Mouse (Mus musculus): Measurements from ENCODE around the gene Lcn5. TPM values are rescaled to one million over a fixed set of nuclear protein-coding genes. Genes with fewer than 3 reads are reported as not detected.

Lcn5 gene
- polyA plus RNA-seq, 1 experiment from 2014 or later = not detected

DNA sequence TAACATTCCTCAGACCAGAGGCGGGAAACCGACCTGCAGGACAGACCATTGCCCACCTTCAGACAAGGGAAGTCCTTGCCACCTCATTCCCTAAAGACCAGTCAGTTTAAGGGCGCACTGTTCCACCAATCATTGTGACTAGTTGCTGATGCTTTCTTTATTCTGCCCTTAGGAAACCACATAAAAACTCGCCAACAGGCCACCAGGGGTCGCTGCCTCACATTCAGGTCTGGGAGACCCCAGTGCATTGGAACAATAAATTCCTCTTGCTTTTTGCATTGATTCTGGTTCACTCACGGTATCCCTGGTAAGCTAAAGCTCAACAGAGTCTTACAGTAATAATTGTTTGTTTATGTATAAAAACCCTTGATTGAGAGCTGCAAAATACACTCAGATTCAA lies 17.9 kb upstream of the Lcn5 start:
- Histone ChIP-seq H3K9me3 (no peaks in the 10 kb centered on the region), H3K27me3 (no peaks in the 10 kb centered on the region), H3K4me2 (no peak overlapping the region), H3K4me1 (no peaks in the 10 kb centered on the region), H3K27ac (no peak overlapping the region), H3K36me3 (no peaks in the 10 kb centered on the region), H3K9ac (no peak overlapping the region), H3K4me3 (no peak overlapping the region)
- no peak for ATAC-seq (ENCODE audit: insufficient number of reproducible peaks, low FRiP score, low TSS enrichment, low read depth)
- 18% methylated on average over 6 of the region's 6 CpGs for WGBS

DNA sequence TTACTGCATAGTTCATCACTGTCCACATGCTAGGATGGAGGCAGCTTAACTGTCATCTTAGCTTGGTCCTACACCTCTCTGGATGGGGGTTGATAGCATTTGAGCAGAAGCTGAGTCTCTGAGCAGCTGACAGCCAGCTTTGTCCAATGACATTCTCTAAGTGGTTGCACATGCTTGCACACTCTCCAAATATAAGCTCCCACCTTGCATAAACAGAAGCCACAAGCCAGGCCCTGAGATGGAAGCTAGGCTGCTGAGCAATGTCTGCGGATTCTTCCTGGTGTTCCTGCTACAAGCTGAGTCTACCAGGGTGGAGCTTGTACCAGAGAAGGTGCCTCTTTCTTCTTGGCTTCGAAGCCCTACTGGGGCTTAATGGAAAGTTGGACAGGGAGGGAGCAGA lies 4.8 kb upstream of the Lcn5 start, which contains the start of gene Lcn8:
Gene Lcn8, plus strand, starts transcription at position 219 of the 400 bp plus-strand sequence.
- H3K4me1 ChIP-seq = no peaks in the 10 kb centered on the region
- no peaks in the 10 kb centered on the region for H3K27me3 ChIP-seq
- no peak within 1 kb of the TSS for H3K9ac ChIP-seq
- no peak for ATAC-seq (ENCODE audit: insufficient number of reproducible peaks, low FRiP score, low TSS enrichment, low read depth)
- H3K4me2 ChIP-seq = no peak within 1 kb of the TSS
- no peaks in the 10 kb centered on the region for H3K36me3 ChIP-seq
- no peaks in the 10 kb centered on the region for H3K9me3 ChIP-seq
- WGBS = 75% methylated on average over 2 of the region's 2 CpGs
- H3K27ac ChIP-seq = no peak within 1 kb of the TSS
- H3K4me3 ChIP-seq = no peak within 1 kb of the TSS

DNA sequence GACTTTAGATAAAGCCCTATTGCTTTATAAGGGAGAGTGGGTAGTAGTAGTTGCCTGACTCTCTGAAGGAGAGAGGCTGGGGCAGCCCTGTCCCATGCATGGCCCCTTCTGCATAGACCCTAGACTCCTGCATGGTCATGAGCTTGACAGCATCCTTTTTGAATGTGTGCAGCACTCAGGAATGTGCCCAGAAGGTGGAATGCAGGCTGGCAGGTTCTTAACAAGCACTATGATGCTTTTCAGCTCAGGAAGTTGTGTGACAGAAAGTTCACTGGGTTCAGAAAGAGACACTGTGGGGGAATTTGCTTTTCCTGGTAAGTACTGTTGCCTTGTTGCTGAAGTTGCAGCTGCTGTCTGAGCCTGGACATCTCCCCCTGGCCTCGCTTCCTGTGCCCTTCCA lies 3.2 kb upstream of the Lcn5 start:
- no peak overlapping the region for H3K9ac ChIP-seq
- H3K27me3 ChIP-seq = no peaks in the 10 kb centered on the region
- H3K36me3 ChIP-seq = no peaks in the 10 kb centered on the region
- no peak for ATAC-seq (ENCODE audit: insufficient number of reproducible peaks, low FRiP score, low TSS enrichment, low read depth)
- H3K27ac ChIP-seq = no peak overlapping the region
- WGBS = 52% methylated on average over 1 of the region's 1 CpGs
- no peaks in the 10 kb centered on the region for H3K9me3 ChIP-seq
- no peaks in the 10 kb centered on the region for H3K4me1 ChIP-seq
- no peak overlapping the region for H3K4me3 ChIP-seq
- H3K4me2 ChIP-seq = no peak overlapping the region

DNA sequence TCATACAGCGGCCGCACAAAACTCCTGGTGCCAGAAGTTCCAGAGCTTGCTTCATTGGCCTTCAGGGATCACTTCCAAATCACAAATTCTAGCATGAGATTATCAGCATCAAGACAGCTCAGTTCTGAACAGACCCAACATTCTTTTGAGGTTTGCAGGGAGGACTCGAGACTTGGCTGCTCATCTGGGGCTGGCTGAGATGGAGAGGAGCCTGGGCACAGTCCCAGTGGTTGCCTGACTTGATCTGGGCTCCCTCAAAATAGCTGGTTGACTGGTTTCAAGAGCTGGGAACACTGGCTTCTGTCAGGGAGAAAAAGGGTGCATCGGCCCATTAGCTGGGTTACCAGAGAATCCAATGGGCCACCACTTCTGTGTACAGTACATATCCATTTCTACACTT lies 1.1 kb upstream of the Lcn5 start:
- WGBS = 73% methylated on average over 4 of the region's 4 CpGs
- no peak overlapping the region for H3K9ac ChIP-seq
- no peaks in the 10 kb centered on the region for H3K27me3 ChIP-seq
- H3K4me2 ChIP-seq = no peak overlapping the region
- no peaks in the 10 kb centered on the region for H3K4me1 ChIP-seq
- no peak overlapping the region for H3K4me3 ChIP-seq
- H3K9me3 ChIP-seq = no peaks in the 10 kb centered on the region
- ATAC-seq (ENCODE audit: insufficient number of reproducible peaks, low FRiP score, low TSS enrichment, low read depth) = no peak
- H3K36me3 ChIP-seq = no peaks in the 10 kb centered on the region
- H3K27ac ChIP-seq = no peak overlapping the region

DNA sequence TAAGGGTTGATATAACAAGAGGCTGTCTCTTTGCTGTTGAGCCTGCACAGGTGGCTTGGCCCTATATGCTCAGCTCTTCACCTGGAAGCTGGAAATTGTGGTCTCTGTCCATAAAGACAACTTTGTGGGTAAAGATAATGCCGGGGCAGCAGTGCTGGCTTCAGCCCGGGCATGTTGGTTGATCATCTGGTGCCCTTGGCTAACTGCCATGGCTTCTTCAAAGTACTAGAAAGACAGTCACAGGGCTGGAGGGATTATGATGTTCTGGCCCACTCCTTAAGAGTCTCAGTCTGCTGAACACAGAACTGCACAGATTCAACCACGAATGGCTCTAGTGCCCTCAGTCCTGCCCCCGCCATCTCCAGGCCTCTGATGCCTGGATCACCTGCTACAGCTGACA lies 506 bp upstream of the Lcn5 start:
- Histone ChIP-seq H3K4me2 (no peak overlapping the region), H3K27ac (no peak overlapping the region), H3K9ac (no peak overlapping the region), H3K27me3 (no peaks in the 10 kb centered on the region), H3K4me3 (no peak overlapping the region), H3K4me1 (no peaks in the 10 kb centered on the region), H3K9me3 (no peaks in the 10 kb centered on the region), H3K36me3 (no peaks in the 10 kb centered on the region)
- WGBS = 72% methylated on average over 4 of the region's 4 CpGs
- ATAC-seq (ENCODE audit: insufficient number of reproducible peaks, low FRiP score, low TSS enrichment, low read depth) = no peak

DNA sequence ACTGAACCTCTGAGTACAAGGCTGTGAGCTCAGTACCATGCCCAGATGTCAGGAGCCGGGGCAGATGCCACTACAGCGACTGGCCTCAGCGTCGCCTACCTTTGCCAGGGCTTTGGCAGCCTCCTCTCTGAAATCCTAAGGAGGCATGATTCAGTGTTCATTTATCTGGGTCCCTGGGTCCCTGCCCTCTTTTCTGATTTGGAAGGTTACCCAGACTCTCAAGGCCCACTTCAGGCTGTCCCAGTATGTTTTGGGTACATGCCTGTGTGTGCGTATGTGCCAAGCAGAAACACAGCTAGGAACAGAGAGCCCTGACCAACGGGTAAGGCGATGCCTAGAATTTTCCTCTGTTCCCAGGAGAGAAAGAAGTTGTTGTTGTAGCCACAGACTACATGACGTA lies 2.5 kb downstream of the Lcn5 start:
- no peaks in the 10 kb centered on the region for H3K4me1 ChIP-seq
- no peaks in the 10 kb centered on the region for H3K27me3 ChIP-seq
- 79% methylated on average over 8 of the region's 8 CpGs for WGBS
- no peak overlapping the region for H3K27ac ChIP-seq
- H3K9me3 ChIP-seq = no peaks in the 10 kb centered on the region
- H3K4me2 ChIP-seq = no peak overlapping the region
- no peak overlapping the region for H3K4me3 ChIP-seq
- no peak overlapping the region for H3K9ac ChIP-seq
- ATAC-seq (ENCODE audit: insufficient number of reproducible peaks, low FRiP score, low TSS enrichment, low read depth) = no peak
- H3K36me3 ChIP-seq = no peaks in the 10 kb centered on the region

DNA sequence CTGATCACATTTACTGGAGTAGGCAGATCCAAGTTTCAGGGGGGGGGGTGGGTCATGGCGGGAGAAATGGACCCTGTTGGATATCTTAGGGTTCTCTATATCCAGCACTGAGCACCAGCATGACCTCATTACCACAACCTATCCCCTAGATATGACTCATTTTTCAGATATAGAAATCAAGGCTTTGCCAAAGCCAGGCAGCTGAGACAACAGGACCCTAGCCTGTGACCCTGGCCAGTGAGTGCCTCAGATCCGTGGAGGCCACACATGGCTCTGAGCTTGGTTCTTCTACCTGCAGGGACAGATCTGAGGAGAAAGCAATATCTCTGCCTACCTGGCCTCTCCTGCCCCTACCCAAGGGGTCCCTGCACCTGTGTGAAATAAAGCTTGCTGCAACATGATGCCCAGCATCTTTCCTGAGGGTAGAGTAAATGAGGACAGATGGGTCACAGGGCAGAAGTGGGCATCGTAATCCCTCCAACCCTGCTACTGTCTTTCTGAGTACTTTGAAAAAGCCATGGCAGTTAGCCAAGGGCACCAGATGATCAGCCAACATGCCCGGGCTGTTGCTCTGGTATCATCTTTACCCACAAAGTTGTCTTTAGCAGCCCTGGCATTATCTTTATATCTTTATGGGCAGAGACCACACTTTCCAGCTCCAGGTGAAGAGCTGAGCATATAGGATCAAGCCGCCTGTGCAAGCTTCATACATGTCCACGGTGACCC lies 3.7 kb downstream of the Lcn5 start:
- Histone ChIP-seq H3K9ac (no peak overlapping the region), H3K36me3 (no peaks in the 10 kb centered on the region), H3K9me3 (no peaks in the 10 kb centered on the region), H3K4me1 (no peaks in the 10 kb centered on the region), H3K27ac (no peak overlapping the region), H3K4me2 (no peak overlapping the region), H3K27me3 (no peaks in the 10 kb centered on the region), H3K4me3 (no peak overlapping the region)
- WGBS = 84% methylated on average over 6 of the region's 6 CpGs
- no peak for ATAC-seq (ENCODE audit: insufficient number of reproducible peaks, low FRiP score, low TSS enrichment, low read depth)

DNA sequence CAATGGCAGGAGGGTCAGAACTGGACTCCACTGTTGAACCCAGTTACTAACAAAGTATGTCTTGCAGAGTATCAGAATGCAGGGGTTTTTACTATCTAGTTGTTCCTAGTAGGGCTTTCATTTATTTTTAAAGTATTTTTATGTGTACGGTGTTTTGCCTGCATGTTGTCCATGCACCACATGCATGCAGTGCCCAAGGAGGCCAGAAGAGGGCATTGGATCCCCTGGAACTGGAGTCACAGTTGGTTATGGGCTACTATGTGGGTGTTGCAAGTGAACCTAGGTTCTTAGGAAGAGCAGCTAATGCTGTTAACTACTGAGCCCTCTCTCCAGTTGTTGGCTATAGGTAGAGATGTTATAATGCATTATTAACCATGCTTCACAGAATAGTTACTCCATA lies 5.8 kb downstream of the Lcn5 start:
- no peak overlapping the region for H3K27ac ChIP-seq
- no peak overlapping the region for H3K4me2 ChIP-seq
- H3K36me3 ChIP-seq = no peaks in the 10 kb centered on the region
- no peak overlapping the region for H3K9ac ChIP-seq
- ATAC-seq (ENCODE audit: insufficient number of reproducible peaks, low FRiP score, low TSS enrichment, low read depth) = no peak
- WGBS = 29% methylated on average over 1 of the region's 1 CpGs
- H3K9me3 ChIP-seq = no peaks in the 10 kb centered on the region
- no peak overlapping the region for H3K4me3 ChIP-seq
- no peaks in the 10 kb centered on the region for H3K4me1 ChIP-seq
- no peaks in the 10 kb centered on the region for H3K27me3 ChIP-seq

DNA sequence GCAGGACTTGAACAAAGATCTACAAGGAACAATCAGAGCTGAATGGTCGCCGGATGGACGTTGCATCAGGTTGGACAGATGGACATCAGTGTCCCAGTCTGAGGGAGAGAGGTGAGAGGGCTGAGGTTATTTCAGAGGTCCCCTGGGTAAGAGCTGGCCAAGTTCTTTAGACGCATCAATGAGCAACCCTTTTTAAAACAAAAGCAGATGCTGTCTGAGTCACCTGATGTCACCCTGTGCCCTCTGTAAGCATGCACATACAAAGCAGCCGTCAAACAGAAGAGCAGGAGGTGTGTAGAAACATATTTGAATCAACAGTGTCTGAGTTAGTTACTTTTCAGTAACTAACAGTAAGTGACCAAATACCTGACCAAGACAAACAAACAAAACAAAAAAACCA lies 6.4 kb downstream of the Lcn5 start:
- H3K9ac ChIP-seq = no peak overlapping the region
- ATAC-seq (ENCODE audit: insufficient number of reproducible peaks, low FRiP score, low TSS enrichment, low read depth) = no peak
- no peak overlapping the region for H3K27ac ChIP-seq
- H3K4me3 ChIP-seq = no peak overlapping the region
- no peaks in the 10 kb centered on the region for H3K27me3 ChIP-seq
- WGBS = 71% methylated on average over 5 of the region's 5 CpGs
- no peaks in the 10 kb centered on the region for H3K4me1 ChIP-seq
- H3K36me3 ChIP-seq = no peaks in the 10 kb centered on the region
- H3K4me2 ChIP-seq = no peak overlapping the region
- no peaks in the 10 kb centered on the region for H3K9me3 ChIP-seq

DNA sequence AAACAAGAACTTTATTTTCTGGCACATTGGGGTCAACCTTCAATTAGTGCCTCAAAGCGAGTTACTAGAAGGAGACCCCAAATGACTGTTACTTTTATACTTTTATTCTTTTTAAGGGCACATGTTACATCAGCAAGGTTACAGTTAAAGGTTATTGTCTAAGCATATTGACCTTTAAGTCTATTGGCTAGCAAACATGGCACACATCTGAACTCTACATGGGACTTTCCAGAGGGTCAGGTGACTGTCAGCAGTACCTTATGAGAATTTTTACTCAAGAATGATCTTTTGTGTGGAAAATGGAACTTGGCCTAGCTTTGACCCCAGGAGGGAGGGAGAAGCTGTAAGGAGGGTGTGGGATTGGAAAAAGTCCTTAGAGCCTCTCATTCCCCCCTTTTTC lies 8.8 kb downstream of the Lcn5 start:
- no peak for ATAC-seq (ENCODE audit: insufficient number of reproducible peaks, low FRiP score, low TSS enrichment, low read depth)
- H3K27ac ChIP-seq = no peak overlapping the region
- H3K27me3 ChIP-seq = no peaks in the 10 kb centered on the region
- no peaks in the 10 kb centered on the region for H3K4me1 ChIP-seq
- 67% methylated on average over 1 of the region's 1 CpGs for WGBS
- no peak overlapping the region for H3K9ac ChIP-seq
- no peak overlapping the region for H3K4me3 ChIP-seq
- H3K36me3 ChIP-seq = no peaks in the 10 kb centered on the region
- H3K9me3 ChIP-seq = no peaks in the 10 kb centered on the region
- H3K4me2 ChIP-seq = no peak overlapping the region

DNA sequence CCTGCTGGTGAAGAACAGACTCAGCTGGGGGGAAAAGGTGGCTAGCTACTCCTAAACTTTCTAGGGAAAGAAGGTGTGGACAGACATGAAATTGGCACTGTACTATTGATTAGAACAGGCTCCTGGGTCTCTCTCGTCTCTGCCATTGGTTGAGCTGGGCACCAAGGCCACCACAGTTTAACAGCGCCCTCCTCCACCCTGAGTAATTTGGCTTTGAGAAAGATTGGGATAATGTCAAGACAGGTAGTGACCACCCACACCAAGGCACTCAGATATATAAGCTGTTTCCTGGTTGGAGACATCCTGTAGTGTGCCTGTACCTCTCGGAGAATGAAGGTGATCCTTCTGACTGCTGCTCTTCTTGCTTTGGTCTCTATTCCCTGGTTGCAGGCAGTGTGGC lies 18.7 kb downstream of the Lcn5 start, which contains the start of gene Lcn6:
Gene Lcn6, plus strand, starts transcription at position 301 of the 400 bp plus-strand sequence.
- Histone ChIP-seq H3K4me2 (no peak within 1 kb of the TSS), H3K27ac (no peak within 1 kb of the TSS), H3K9me3 (no peaks in the 10 kb centered on the region), H3K36me3 (no peaks in the 10 kb centered on the region), H3K4me1 (no peaks in the 10 kb centered on the region), H3K9ac (no peak within 1 kb of the TSS), H3K27me3 (no peaks in the 10 kb centered on the region), H3K4me3 (no peak within 1 kb of the TSS)
- 86% methylated on average over 3 of the region's 3 CpGs for WGBS
- no peak for ATAC-seq (ENCODE audit: insufficient number of reproducible peaks, low FRiP score, low TSS enrichment, low read depth)

GRCm38 (mm10) chr2:25679559-25679958 lies 21.8 kb downstream of the Lcn5 start:
- H3K27me3 ChIP-seq = 0 out of 2 replicates have a peak, but pooled peaks cover 1% of the 10 kb centered on the region
- ATAC-seq (ENCODE audit: insufficient number of reproducible peaks, low FRiP score, low TSS enrichment, low read depth) = no peak
- H3K27ac ChIP-seq = no peak overlapping the region
- H3K9me3 ChIP-seq = no peaks in the 10 kb centered on the region
- WGBS = 75% methylated on average over 6 of the region's 6 CpGs
- H3K4me3 ChIP-seq = no peak overlapping the region
- H3K4me1 ChIP-seq = no peaks in the 10 kb centered on the region
- no peak overlapping the region for H3K9ac ChIP-seq
- H3K4me2 ChIP-seq = no peak overlapping the region
- H3K36me3 ChIP-seq = no peaks in the 10 kb centered on the region

DNA sequence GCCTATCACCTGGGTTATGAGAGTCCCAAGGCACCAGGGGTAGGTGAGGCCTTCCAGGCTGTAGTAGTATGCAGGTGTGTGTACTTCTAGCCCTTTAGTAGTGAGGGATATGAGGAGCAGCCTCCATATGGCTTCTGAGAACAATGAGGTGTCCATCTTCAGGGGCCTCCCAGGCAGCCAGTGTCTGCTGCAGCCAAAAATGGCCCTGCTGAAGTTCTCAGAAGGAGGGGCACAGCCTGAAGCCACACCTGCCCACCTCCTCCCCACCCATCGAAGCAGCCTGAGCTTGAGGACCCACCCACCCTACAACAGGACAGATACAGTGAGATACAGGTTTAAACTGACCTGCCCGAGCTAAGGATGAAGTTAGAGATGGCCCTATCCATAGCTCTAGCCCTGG lies 24.7 kb downstream of the Lcn5 start, which contains the start of gene Lcn10:
Gene Lcn10, plus strand, starts transcription at position 301 of the 400 bp plus-strand sequence.
- ATAC-seq (ENCODE audit: insufficient number of reproducible peaks, low FRiP score, low TSS enrichment, low read depth) = no peak
- H3K27me3 ChIP-seq = 0 out of 2 replicates have a peak, but pooled peaks cover 5% of the 10 kb centered on the region
- 67% methylated on average over 2 of the region's 2 CpGs for WGBS

More for the DNA sequence above, 24.7 kb downstream of the Lcn5 start, which contains the start of gene Lcn10:
- H3K9me3 ChIP-seq = no peaks in the 10 kb centered on the region
- H3K4me3 ChIP-seq = no peak within 1 kb of the TSS
- H3K27ac ChIP-seq = no peak within 1 kb of the TSS
- no peaks in the 10 kb centered on the region for H3K36me3 ChIP-seq
- H3K4me2 ChIP-seq = no peak within 1 kb of the TSS
- no peaks in the 10 kb centered on the region for H3K4me1 ChIP-seq
- H3K9ac ChIP-seq = no peak within 1 kb of the TSS

Measured in limb, embryonic 15.5 days (tissue).